ENCODE assay signal across 9 mouse cellular contexts in the genomic region with DNA sequence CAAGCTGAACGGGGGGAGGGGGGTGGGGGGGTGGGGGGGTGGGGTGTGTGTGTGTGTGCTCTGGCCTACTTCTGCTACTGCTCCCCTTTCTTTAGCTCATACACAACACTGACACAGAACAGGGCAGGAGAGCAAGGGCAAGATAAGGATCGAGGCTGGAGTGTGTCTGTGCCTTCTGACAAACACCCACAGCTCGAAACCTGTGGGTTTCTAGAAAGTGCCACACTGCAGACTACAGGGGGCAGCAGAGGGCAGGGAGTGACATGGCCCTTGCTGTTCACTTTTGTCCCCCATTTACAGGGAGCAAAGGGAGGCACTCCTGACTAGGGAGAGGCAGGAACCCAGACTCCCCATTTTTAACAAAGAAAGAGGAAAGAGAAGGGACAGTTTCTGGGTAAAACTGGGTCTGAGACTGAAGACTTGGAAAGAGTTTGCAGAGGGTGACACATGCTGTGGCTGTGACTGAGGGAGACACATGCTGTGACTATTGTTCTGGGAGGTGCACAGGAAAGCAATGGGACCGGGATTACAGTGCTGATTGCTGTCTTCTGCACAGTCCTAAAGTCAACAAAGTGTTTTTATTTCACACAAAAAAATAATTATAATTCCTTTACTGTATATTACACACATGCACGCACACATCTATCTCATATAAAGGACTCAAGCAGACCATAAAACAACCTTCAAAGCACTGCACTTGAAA. TPM values are rescaled to one million over a fixed set of nuclear protein-coding genes. Genes with fewer than 3 reads are reported as not detected.
DNase-seq lines count a peak whose midpoint lies in the region; ATAC-seq and TF ChIP-seq lines count a peak whose summit lies in the region.
"Had no signal": no experiment of that assay in that cellular context is flagged by ENCODE, and none has a peak within 500 bp of the region (broad histone marks: within the 10 kb centered on the region; RNA-seq: fewer than 3 reads in every experiment).

No protein-coding gene starts in this region.

- H3K4me1 ChIP-seq in hindbrain, embryonic 10.5 days (replicated peaks) = no peaks in the 10 kb centered on the region
- H3K4me1 ChIP-seq in hindbrain, embryonic 16.5 days (ENCODE audit: control insufficient read depth, insufficient read depth, low read depth, low read length) = peaks cover 4% of the 10 kb centered on the region; the same call in 1 of the 2 replicates
- H3K4me1 ChIP-seq in limb, embryonic 12.5 days (replicated peaks) = no peaks in the 10 kb centered on the region
- H3K4me1 ChIP-seq in midbrain, embryonic 16.5 days (ENCODE audit: control insufficient read depth, insufficient read depth, low read length) = no peaks in the 10 kb centered on the region
- H3K4me1 ChIP-seq: liver, embryonic 15.5 days had no signal

- WGBS in hindbrain, embryonic 10.5 days = 63% methylated on average over 5 of the region's 5 CpGs
- 54% methylated on average over 5 of the region's 5 CpGs for WGBS in hindbrain, embryonic 16.5 days
- WGBS in limb, embryonic 12.5 days = 53% methylated on average over 5 of the region's 5 CpGs
- 57% methylated on average over 5 of the region's 5 CpGs for WGBS in midbrain, embryonic 16.5 days

- no peak overlapping the region for H3K4me3 ChIP-seq in hindbrain, embryonic 10.5 days
- H3K4me3 ChIP-seq in hindbrain, embryonic 16.5 days (ENCODE audit: low read length) = no peak overlapping the region
- no peak overlapping the region for H3K4me3 ChIP-seq in limb, embryonic 12.5 days (replicated peaks)
- no peak overlapping the region for H3K4me3 ChIP-seq in midbrain, embryonic 16.5 days (ENCODE audit: low read depth, low read length)
- H3K4me3 ChIP-seq: liver, embryonic 15.5 days had no signal

- no peaks in the 10 kb centered on the region for H3K27me3 ChIP-seq in hindbrain, embryonic 10.5 days (ENCODE audit: insufficient read depth, poor library complexity, severe bottlenecking)
- no peaks in the 10 kb centered on the region for H3K27me3 ChIP-seq in hindbrain, embryonic 16.5 days (replicated peaks; ENCODE audit: control insufficient read depth, insufficient read depth, low read length)
- H3K27me3 ChIP-seq in limb, embryonic 12.5 days = no peaks in the 10 kb centered on the region
- H3K27me3 ChIP-seq in midbrain, embryonic 16.5 days (ENCODE audit: control insufficient read depth, insufficient read depth, low read depth, low read length) = no peaks in the 10 kb centered on the region
- H3K27me3 ChIP-seq: liver, embryonic 15.5 days had no signal

- H3K36me3 ChIP-seq in hindbrain, embryonic 10.5 days = peaks cover 47% of the 10 kb centered on the region
- H3K36me3 ChIP-seq in hindbrain, embryonic 16.5 days (ENCODE audit: control insufficient read depth, insufficient read depth, low read length) = 0 out of 2 replicates have a peak, but pooled peaks cover 3% of the 10 kb centered on the region
- H3K36me3 ChIP-seq in limb, embryonic 12.5 days = peaks cover 32% of the 10 kb centered on the region
- H3K36me3 ChIP-seq in midbrain, embryonic 16.5 days (ENCODE audit: control insufficient read depth, insufficient read depth, low read length) = peaks cover 4% of the 10 kb centered on the region; the same call in 1 of the 2 replicates
- H3K36me3 ChIP-seq: liver, embryonic 15.5 days had no signal

- no peak overlapping the region for H3K9ac ChIP-seq in hindbrain, embryonic 16.5 days (ENCODE audit: low read depth, low read length)
- H3K9ac ChIP-seq in limb, embryonic 12.5 days (replicated peaks) = no peak overlapping the region
- H3K9ac ChIP-seq in midbrain, embryonic 16.5 days (ENCODE audit: low read depth, low read length) = no peak overlapping the region
- H3K9ac ChIP-seq: liver, embryonic 15.5 days had no signal

- ATAC-seq in hindbrain, embryonic 16.5 days = no peak
- peak; percentile 86 for ATAC-seq in CD4-positive, CD25-positive, alpha-beta regulatory T cell, adult 4 months
- peak; percentile 56; the same call in 1 of the 2 replicates for ATAC-seq in limb, embryonic 12.5 days (ENCODE audit: insufficient number of reproducible peaks, insufficient read depth, low FRiP score, low TSS enrichment, low read depth)
- ATAC-seq in midbrain, embryonic 16.5 days = peak; percentile 32; the same call in 1 of the 2 replicates

- TF ChIP-seq CTCF in brain, embryonic 14.5 days (IDR thresholded peaks at IDR 0.05; ENCODE audit: borderline replicate concordance, extremely low read depth, insufficient read depth, insufficient read length) = peak; percentile 71

- peak; percentile 53 for DNase-seq in hindbrain, embryonic 10.5 days (ENCODE audit: low spot score)
- peak; percentile 55 for DNase-seq in brain, embryonic 14.5 days (ENCODE audit: low read depth)
- peak; percentile 75 for DNase-seq in gastrocnemius, postnatal 10 days
- DNase-seq in thymus, postnatal 4 days = peak; percentile 89

- no peak for TF ChIP-seq POLR2A in brain, embryonic 14.5 days (IDR thresholded peaks at IDR 0.05; ENCODE audit: borderline replicate concordance, extremely low read depth, insufficient read depth, insufficient read length, poor library complexity, severe bottlenecking)

- H3K9me3 ChIP-seq in hindbrain, embryonic 10.5 days = peaks cover 6% of the 10 kb centered on the region
- no peaks in the 10 kb centered on the region for H3K9me3 ChIP-seq in hindbrain, embryonic 16.5 days (ENCODE audit: control insufficient read depth, low read length)
- H3K9me3 ChIP-seq in limb, embryonic 12.5 days = no peaks in the 10 kb centered on the region
- no peaks in the 10 kb centered on the region; the same call in 1 of the 2 replicates for H3K9me3 ChIP-seq in midbrain, embryonic 16.5 days (replicated peaks; ENCODE audit: control insufficient read depth, low read length, poor library complexity, severe bottlenecking)
- H3K9me3 ChIP-seq: liver, embryonic 15.5 days had no signal

- H3K4me2 ChIP-seq in hindbrain, embryonic 16.5 days (ENCODE audit: low read length) = no peak overlapping the region
- no peak overlapping the region for H3K4me2 ChIP-seq in limb, embryonic 12.5 days
- no peak overlapping the region for H3K4me2 ChIP-seq in midbrain, embryonic 16.5 days (ENCODE audit: low read length)
- H3K4me2 ChIP-seq: liver, embryonic 15.5 days had no signal

- no peak overlapping the region for H3K27ac ChIP-seq in hindbrain, embryonic 10.5 days
- H3K27ac ChIP-seq in hindbrain, embryonic 16.5 days (ENCODE audit: low read depth, low read length) = no peak overlapping the region
- no peak overlapping the region for H3K27ac ChIP-seq in limb, embryonic 12.5 days
- no peak overlapping the region for H3K27ac ChIP-seq in midbrain, embryonic 16.5 days (ENCODE audit: low read length)
- H3K27ac ChIP-seq: liver, embryonic 15.5 days had no signal

RNA-seq across cellular contexts. Expression of a gene that starts 16.1 kb away (rescaled TPM):
- polyA plus RNA-seq in hindbrain, embryonic 10.5 days (2016; fragmentation: Nextera tagmentation; extraction: Ambion mirVana) = 81.5 and 99.5 TPM in 2 replicates
- 135 and 155 TPM in 2 replicates for polyA plus RNA-seq in hindbrain, embryonic 16.5 days (2015; fragmentation: Nextera tagmentation; extraction: Ambion mirVana)
- polyA plus RNA-seq in CD4-positive, CD25-positive, alpha-beta regulatory T cell, adult 4 months (2017; shearing (Covaris generic)) = 10 to 100 TPM; 16.1 to 23.4 TPM
- polyA plus RNA-seq in brain, embryonic 14.5 days (2012; rRNA removed) = 177 and 179 TPM in 2 replicates
- 10 to 100 TPM; 28.9 to 40.4 TPM for total RNA-seq in gastrocnemius, postnatal 10 days (2021)
- 66.4 and 71.5 TPM in 2 replicates for polyA plus RNA-seq in limb, embryonic 12.5 days (2016; fragmentation: Nextera tagmentation; extraction: Ambion mirVana)
- polyA plus RNA-seq in midbrain, embryonic 16.5 days (2015; fragmentation: Nextera tagmentation; extraction: Ambion mirVana) = 165 and 168 TPM in 2 replicates
